Mouse (Mus musculus) cerebellum, adult 8-10 months (tissue): Measurements from ENCODE around the gene Gria2.

Experiments
- DNase-seq: peaks from one replicate; pipeline ENCODE4 v3.0.0; 2022

Gria2 gene

DNA sequence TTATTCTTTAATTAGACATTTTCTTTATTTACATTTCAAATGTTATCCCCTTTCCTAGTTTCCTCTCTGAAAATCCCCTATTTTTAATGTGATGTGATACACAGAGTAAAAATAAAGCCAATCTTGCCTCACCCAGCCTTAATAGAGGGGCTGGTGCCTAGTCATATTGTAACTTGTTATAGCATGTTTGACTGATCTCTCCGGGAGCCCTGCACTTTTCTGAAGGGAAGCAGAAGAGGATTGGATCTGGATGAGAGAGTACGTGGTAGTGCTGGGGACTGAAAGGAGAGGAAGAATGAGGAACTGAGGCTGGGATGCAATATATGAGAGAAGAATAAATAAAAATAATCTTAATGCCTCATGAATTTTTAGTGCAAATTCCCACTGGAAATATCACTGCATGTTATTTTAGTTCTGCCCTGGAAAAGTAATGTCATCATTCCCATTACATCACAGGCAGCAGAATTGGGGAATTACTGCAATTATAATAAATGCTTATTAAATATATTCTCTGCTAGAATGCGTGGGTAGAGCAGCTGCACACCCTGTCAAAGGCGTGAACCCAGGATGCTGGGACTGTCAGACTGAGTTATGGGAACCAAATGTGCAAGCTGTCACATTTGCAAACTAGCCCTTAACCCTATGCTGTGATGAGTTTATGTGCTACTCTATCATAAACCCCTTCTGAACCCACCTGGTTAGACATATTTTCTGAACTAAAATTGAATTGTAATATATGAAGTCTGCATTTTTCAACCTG is 28.4 kb downstream of the Gria2 start:
- no peak for DNase-seq

DNA sequence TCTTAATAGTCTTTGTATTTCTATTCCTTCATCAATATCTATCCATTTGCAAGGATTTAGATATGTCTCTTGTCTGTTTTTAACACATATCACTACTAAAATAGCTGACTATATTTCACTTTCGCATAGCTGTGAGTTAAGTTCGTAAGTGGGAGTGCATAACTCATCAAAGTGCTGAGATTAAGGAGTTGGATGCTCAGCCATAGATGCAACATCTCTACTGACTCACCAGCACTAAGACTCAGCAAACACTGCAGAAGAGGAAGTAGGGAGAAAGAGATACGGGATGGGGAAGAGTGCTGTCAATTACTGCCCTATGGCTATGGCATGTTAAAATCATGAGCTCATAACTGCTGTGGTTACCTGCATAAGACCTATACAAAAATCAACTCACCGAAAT is 29.4 kb downstream of the Gria2 start:
- no peak for DNase-seq

DNA sequence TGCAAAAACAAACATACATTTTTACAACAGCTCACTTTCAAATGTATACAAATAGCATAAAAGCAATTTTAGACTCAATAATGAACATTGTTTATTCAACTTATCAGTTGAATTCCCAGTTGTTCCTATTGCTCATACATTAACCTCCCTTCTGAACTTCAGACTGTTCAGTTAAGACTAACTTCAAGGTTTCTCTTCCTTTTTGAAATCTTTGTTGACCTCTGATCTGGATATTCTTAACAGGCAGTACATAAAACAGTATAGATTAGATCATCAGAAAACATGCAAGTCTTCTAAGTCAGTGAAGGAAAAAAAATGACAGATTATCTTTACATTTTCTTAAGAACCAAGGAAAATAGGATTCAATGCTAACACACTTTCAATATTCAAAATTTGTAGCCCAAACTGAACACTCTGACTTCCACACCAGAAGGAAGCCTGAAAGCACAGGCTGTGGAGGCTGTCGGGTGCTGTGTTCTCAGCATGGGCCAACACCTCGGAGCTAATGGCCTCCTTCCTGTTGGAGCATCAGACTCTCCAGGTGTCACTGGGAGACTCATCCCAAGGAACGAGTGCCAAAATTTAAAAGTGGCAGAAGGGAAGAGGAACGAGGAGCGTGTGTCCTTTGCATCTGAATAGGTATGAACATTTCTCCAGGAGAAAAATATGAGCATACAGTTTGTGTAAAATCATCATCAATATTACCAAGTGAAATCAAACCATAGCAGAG is 33.0 kb downstream of the Gria2 start:
- peak; percentile 76 for DNase-seq

DNA sequence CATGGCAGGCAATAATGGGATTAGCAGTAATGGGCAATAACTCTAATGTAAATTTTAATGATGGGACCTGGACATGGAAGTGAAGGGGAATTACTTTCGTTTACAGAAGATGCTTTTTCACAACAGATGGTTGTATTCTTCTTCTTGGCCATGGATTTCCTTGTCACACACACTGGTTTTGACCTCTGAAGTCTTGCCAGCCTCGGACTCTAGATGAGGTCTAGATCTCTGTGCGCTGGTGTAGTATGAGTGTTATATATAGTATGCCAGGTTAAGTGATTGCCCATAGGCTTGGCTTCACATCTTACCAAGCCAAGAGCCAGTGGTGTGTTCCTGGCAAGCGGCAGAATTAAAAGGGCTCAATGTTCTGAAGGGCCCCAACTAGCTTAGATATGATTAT is 43.7 kb downstream of the Gria2 start:
- no peak for DNase-seq

DNA sequence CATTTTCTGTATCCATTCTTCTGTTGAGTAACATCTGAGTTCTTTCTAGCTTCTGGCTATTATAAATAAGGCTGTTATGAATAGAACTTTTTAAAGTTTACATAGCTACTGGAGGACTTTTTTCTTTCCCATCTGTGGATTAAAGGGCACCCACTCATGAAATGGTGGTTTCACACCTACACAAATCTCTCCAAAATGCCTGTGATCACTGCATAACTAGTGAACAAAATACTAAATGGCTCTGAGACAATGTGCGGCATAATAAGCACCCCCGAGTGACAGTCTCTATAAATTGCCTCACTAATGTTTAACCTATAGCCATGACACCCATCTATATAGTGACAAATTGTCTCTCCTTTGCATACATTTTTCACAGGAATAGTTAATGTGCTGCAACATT is 44.3 kb downstream of the Gria2 start:
- DNase-seq: no peak

DNA sequence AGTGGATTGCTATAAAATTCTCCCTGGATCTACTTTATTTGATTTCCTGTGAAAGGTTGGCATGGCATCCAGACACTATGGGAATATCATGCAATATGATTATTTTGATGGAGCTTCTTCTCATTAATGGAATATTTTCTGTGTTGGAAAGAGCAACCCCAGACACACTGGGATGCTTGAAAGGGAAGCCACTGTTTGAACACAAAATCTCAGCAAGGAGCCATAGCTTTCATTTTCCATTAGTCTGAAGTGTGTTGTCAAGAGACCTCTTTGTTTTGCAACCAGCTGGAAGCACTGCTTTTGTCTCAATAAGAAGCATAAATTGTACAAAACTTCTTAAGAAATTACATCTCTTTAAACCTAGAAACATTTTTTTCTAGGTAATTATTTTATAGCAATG is 51.8 kb downstream of the Gria2 start:
- no peak for DNase-seq

DNA sequence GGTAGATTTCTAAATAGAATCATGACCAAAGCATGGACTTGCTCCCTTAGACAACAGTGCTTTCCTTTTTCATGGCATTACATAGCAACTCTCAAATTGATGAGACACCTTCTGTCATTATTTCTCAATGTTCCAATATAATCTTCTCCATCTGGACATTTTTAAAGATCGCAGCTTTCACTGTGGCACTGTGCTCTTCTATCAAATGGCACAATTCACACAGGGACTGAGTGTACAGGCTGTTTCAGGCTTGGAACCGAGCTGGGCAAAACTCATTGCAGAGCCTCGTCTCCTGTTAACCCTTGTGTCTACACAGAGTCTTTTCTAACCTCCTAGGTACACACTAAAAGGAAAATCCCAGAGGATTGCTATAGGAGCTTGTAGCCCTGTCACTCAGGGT is 77.4 kb downstream of the Gria2 start:
- DNase-seq: peak; percentile 25

DNA sequence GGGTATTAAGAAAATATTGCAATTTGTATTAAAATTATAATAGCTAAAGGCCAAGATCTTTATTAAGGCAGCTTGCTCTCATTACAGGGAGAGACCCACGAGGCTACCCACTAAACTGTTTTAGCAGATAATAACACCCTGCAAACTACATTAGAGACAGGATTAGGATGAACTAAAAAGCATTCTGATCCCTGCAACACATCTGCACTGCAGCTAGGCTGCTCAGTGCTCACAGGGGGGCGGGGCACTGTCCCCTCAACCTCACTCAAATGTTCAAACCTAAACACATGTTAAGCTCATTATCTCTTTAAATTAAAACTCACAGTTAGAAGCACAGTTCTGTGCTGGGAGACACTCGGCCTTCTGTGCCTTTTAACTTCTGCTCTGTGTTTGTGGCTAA is 89.5 kb downstream of the Gria2 start:
- no peak for DNase-seq

DNA sequence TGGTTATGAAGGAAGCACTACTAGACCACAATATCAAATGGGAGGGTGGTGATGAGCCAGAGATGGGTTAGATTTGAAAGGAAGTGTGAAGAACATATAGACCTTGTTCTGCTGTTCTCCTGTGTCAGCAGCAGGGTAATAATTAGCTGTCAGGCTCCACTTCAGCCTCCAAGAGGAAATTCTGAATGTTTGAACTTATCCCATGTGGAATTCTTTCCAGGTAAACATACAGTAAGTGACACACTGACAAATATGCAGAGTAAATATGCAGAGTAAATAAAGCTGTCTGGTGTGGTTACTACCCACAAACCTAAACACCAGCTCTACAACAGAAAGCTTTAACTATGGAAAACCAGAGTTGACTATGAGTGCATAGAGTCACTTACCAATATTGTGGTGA is 93.6 kb downstream of the Gria2 start:
- no peak for DNase-seq

DNA sequence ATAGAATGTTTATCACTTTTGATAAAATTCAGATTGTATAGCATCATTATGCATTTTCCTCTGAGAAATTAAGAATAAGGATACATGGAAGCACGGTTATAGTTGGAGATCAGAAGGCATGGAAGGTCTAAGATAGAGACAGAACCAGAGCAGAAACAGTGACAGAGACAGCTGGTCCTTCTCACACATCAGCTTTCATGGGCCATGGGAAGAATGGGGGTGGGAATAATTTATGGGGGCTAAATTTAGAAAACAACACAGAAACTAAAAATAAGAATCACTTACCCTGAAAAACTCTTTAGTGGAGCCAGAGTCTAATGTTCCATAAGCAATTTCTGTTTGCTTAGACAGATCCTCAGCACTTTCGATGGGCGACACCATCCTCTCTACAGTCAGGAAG is 100.5 kb downstream of the Gria2 start:
- no peak for DNase-seq

DNA sequence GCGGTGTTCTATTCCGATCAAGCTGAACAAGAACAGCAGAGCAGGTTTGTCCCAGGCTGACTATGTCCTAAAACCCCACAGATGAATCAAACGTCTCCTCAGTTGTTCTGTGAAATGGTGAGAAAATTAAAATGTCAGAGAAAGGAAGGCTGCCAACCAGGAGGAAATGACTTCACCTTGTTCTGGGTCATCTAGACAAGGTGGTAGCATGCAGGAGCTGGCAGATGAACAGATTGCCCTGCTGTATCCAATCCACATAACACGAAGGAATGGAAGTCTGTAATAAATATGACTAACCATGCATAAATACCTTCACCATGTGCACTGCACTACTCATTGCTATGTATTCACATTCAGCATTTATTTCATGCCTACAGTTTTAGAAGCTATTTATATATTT is 105.1 kb downstream of the Gria2 start:
- DNase-seq: peak; percentile 51

DNA sequence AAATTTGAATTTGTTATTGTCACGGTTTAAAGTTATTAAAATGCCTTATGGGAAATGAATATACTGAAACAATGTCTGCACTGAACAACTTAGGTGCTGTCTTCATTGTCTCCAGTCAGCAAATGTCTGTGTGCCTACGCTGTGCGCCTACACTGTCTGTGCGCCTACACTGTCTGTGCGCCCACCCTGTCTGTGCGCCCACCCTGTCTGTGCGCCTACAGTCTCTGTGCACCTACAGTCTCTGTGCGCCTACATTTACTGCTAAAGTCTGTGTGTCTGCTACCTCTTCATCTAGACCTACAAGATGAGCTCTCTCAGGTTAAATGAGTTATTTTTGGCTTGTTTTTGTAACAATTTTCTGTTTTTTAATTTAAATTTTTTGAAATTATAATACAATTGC is 107.7 kb downstream of the Gria2 start:
- no peak for DNase-seq

DNA sequence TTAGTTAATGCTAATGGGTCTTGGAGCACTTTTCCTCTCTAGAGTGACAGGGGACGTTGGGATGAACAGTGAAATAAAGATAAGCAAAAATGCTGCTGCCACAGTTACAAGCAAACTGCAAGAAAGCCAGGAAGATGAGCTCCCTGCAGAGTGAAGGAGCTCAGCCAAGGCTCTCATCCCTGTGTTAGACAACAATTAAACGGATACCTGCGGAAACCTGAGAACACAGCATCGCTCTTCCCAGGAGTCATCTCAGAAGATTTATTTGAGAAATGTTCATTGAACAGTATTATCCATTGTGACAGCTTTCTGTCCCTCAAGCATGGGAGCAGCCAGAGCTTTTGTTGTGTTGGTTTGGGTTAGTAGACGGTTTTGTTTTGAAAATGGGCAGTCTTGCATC is 137.5 kb downstream of the Gria2 start:
- no peak for DNase-seq

DNA sequence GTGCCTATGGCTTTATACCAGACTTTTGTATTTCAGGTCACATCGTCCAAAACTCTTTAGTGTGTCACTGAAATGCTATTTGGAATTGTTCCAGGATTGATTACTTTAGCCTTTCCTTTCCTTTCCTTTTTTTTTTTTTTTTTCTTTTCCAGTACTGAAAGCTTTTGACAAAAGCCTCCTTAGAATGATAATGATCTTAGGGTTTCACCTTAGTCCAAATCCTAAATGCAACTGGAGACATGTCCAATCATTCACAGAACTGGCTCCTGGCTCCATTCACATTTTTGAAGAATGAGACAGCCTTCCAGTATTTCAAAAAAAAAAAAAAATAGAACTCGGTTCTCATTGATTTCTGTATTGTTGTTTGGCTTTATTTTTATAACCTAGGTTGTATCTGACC is 139.3 kb downstream of the Gria2 start:
- DNase-seq: no peak

DNA sequence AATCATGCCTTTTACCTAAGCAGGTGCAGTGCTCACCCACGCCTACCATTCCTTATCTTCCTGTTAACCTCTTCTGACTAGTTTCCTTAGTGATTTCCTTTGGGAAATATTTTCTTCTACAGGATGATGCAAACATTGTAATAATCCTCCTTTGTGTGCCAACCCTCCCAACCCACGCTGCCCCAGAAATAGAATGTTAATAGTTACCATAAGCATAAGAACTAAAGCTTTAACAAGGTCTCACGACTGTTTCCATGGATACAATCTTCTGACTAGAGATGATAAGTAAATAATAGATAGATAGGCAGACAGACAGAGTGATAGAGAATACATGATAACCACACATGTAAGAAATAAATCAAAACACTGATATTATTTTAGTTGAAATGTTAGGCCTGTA is 140.8 kb downstream of the Gria2 start:
- DNase-seq: no peak

DNA sequence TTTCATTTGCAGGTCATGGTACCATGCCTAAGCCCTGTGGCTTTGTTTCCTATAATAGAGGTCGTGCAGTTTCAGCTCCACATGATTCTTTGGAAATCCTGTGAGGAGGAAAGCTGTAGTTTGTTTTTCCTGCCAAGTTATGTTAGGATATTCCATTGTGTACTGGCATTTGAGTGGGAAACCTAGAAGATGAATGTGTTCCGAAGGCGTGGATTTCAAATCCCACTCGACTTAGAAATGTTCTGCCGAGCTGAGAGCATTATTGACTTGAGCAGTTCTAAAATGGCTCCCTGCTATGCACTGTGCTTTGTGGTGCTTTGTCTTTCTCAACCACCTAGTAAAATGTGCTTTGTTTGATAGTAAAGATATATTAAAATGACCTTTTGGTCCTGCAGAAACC is 150.4 kb downstream of the Gria2 start:
- no peak for DNase-seq
